ENCODE assay signal across 22 mouse cellular contexts in the genomic region with DNA sequence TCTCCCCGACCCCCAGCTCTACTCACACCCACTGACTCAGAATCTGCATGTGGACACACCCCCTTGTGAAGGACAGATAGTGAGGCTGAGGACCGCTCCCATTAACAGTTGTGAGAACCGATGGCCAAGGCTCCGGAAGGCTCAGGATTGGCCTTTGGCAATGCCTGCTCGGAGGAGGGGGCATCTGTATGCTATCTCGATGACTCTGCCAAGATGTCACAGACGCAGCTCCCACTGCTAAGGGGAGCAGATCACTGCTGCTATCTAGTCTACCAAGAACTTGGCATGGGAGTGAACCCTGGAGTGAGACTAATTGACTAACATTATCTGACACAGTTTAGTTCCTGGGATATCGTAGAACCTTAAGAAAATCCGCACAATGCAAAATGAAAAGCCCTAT.
"Had no signal": no experiment of that assay in that cellular context is flagged by ENCODE, and none has a peak within 500 bp of the region (broad histone marks: within the 10 kb centered on the region; RNA-seq: fewer than 3 reads in every experiment).

No protein-coding gene starts in this region.

- H3K4me3 ChIP-seq: layer of hippocampus, adult 2 months; left cerebral cortex, adult 2 months; limb, embryonic 12.5 days; limb, embryonic 15.5 days; midbrain, embryonic 12.5 days; myocyte; neural tube, embryonic 13.5 days; stomach, embryonic 15.5 days had no signal

- H3K9ac ChIP-seq: limb, embryonic 12.5 days; limb, embryonic 15.5 days; liver, embryonic 14.5 days; liver, postnatal 0 days; lung, embryonic 14.5 days; midbrain, embryonic 12.5 days; neural tube, embryonic 13.5 days; stomach, embryonic 15.5 days had no signal

- H3K27ac ChIP-seq: kidney, postnatal 0 days; layer of hippocampus, adult 2 months; left cerebral cortex, adult 2 months; limb, embryonic 12.5 days; limb, embryonic 15.5 days; liver, embryonic 14.5 days; macrophage; midbrain, embryonic 12.5 days; neural tube, embryonic 13.5 days; stomach, embryonic 15.5 days had no signal

- H3K27me3 ChIP-seq: limb, embryonic 15.5 days; neural tube, embryonic 13.5 days; stomach, embryonic 15.5 days had no signal

- H3K4me1 ChIP-seq: stomach, embryonic 15.5 days had no signal

- ATAC-seq: liver, postnatal 0 days; lung, postnatal 0 days had no signal

- H3K36me3 ChIP-seq: midbrain, embryonic 12.5 days; neural tube, embryonic 13.5 days had no signal

- H3K4me2 ChIP-seq: limb, embryonic 12.5 days; limb, embryonic 15.5 days; liver, embryonic 11.5 days; lung, embryonic 14.5 days; midbrain, embryonic 12.5 days; neural tube, embryonic 13.5 days; stomach, embryonic 15.5 days had no signal

- DNase-seq: kidney, adult 2 months; kidney, postnatal 25 days; layer of hippocampus, adult 9-11 months; liver, postnatal 0 days; retina, postnatal 1 day; right cerebral cortex, postnatal 25 days; spleen, adult 18-20 months; thymus, postnatal 25 days had no signal

- H3K9me3 ChIP-seq: limb, embryonic 12.5 days; limb, embryonic 15.5 days; midbrain, embryonic 12.5 days; neural tube, embryonic 13.5 days; stomach, embryonic 15.5 days had no signal
